Mouse (Mus musculus): ENCODE measurements at regions not wholly inside any gene's neighbourhood (a gene's known extent, or its start where the extent isn't known, plus 50 kb on each side); places are given as distances from the start of the nearest gene placed in this dataset.
"Not testable (repeated sequence)": the region's sequence is repeated elsewhere in the genome, so short reads cannot be mapped to it uniquely, and the experiment has no call there.

- no peak for DNase-seq (ENCODE audit: low read depth)
These were observed 89.0 kb downstream of the Akr1d1 start for GRCm38 (mm10) chr6:37618990-37619389.

DNA sequence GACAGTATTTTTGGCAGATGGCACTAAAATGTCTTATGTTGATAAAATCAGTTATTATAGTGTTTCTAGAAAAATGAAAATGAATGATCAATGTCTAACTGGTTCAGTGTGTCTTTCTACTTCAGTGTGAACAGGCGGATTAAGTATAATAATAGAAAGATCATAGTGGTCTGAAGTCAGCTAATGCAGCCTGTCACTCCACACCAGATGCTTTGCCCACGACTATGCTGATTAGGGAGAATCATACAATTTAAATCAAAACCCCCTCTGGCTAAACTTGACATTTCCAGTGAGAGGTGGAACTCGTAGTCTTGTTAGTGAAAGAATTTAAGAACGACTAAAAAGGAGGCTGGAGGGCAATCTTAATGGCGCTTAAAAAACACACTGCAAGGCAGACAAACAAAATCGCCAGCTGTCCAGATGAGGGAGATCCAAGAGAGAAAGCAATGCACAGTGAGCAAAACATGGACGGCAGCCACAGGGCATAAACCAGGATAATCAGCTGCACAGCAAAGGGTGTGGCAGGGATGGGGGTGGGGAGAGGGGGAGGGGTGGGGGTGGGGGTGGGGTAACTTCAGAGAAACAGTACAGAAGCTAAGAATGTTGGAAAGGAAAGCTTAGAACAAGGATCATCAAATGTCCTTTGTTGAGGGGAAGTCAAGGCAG lies 91.5 kb downstream of the Akr1d1 start:
- DNase-seq (ENCODE audit: low read depth) = no peak

DNA sequence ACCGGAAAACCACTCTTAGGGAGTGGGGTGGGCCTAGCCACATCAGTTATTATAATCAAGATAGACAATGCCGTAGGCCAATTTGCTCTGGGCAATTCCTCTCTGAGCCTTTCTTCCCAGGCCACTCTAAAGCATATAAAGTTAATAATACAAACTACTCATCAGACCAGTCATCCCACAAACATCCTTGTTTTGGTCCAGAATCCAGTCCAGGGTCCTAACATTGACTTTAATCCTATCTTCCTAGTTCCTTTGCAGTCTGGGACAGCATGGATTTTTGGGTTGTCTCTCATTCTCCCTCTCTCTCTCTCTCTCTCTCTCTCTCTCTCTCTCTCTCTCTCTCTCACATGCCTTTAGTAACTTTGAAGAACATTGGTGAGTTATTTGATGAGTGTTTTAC lies 92.3 kb downstream of the Akr1d1 start:
- DNase-seq (ENCODE audit: low read depth) = no peak

DNA sequence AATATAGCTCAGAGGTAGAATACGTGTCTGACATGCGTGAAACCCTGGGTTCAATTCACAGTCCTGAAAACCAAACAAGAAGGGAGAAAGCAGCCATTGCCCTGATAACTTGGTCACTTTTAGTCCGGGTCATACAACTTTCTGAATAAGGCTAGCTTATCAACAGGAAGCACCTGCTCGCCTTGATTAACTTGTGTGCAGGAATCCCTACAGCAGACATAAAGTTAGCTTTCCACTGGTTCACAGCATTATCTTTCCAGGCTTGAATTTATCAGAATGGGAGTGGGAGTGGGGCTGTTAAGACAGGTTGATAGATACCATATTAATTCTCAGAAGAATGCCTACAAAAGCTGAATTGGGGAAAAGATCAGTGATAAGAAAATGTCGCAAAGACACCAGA lies 97.2 kb downstream of the Akr1d1 start:
- DNase-seq (ENCODE audit: low read depth) = peak; percentile 86

- peak; percentile 39 for DNase-seq (ENCODE audit: low read depth)
These were observed 104.0 kb downstream of the Akr1d1 start for GRCm38 (mm10) chr6:37633948-37634347.

- no peak for DNase-seq (ENCODE audit: low read depth)
These were observed 112.1 kb downstream of the Akr1d1 start for GRCm38 (mm10) chr6:37642066-37642465.

- DNase-seq (ENCODE audit: low read depth) = no peak
These were observed 112.7 kb downstream of the Akr1d1 start for GRCm38 (mm10) chr6:37642701-37643121.

GRCm38 (mm10) chr6:37643176-37643575 lies 113.2 kb downstream of the Akr1d1 start:
- no peak for DNase-seq (ENCODE audit: low read depth)

DNA sequence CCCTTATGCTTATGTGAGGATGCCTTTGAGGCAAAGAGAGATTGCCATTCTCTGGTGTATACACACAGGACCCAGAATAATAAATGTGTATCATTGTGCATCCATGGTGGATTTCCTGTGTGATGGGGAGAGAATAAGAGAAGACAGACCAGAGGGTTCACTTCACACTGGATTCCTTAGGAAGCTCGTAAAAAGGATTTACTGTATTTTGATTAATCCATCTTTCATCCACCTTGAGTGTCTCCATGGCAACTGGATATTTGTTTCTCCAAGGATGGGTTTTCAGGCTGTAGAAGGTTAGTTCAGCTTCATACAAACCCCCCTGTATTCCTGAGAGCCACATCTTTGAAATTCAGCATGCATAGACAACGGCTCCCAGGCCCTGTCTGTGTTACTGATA lies 113.7 kb downstream of the Akr1d1 start:
- no peak for DNase-seq (ENCODE audit: low read depth)

- DNase-seq (ENCODE audit: low read depth) = no peak
These were observed 115.6 kb downstream of the Akr1d1 start for GRCm38 (mm10) chr6:37645551-37645950.

DNA sequence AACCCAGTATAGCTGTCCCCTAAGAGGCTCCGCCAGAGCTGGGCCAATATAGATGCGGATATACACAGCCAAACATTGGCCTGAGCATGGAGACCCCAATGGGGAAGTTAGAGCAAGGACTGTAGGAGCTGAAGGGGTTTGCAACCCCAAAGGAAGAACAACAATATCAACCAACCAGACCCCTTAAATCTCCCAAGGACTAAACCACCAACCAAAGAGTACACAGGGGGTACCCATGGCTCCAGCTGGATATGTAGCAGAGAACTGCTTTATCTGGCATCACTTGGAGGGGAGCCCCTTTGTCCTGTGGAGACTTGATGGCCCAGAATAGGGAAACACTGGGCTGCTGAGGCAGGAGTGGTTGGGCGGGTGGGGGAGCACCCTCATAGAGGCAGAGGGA lies 127.3 kb downstream of the Akr1d1 start:
- DNase-seq (ENCODE audit: low read depth) = not testable (repeated sequence)

- no peak for DNase-seq (ENCODE audit: low read depth)
These were observed 128.2 kb downstream of the Akr1d1 start for GRCm38 (mm10) chr6:37658021-37658650.

- no peak for DNase-seq (ENCODE audit: low read depth)
These were observed 132.8 kb downstream of the Akr1d1 start for GRCm38 (mm10) chr6:37662747-37663146.

- no peak for DNase-seq (ENCODE audit: low read depth)
These were observed 135.6 kb downstream of the Akr1d1 start for GRCm38 (mm10) chr6:37665576-37665975.

GRCm38 (mm10) chr6:37669407-37669806 lies 139.4 kb downstream of the Akr1d1 start:
- DNase-seq (ENCODE audit: low read depth) = no peak

DNA sequence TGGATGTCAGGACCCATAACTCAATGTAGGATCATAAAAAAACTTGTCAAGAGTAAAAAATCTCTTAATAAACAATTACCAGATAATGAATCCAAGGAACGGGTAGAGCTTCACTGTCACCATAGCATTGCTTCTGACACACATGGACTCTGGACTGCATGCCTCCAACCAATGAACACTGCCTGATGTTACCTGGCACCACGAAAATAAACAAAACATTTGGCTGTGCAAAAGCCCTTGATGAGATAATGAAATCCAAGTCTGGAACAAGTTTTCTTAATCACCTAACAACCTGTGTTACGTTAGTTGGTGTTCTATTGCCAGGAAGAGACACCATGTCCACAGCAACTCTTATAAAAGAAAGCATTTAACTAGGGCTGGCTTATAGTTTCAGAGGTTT lies 140.7 kb downstream of the Akr1d1 start:
- DNase-seq (ENCODE audit: low read depth) = no peak

DNA sequence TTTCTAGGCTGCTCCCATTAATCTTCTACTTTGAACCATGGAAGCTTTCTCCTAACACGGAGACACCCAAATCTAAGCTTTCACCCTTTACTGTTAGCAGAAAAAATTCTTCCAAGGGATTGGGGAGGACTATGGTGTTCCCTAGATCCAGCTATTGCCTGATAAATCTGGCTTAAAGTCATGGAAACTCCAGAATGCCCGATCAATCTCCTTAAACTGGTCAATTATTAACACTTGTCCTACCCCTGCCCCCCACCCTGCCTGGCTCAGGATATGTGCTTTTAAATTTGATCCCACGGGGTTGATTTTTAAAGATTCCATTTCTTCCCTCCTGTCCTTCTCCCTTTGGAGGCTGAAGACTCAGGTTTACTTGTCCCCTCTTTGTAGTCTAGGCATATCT lies 149.9 kb downstream of the Akr1d1 start:
- DNase-seq (ENCODE audit: low read depth) = no peak

DNA sequence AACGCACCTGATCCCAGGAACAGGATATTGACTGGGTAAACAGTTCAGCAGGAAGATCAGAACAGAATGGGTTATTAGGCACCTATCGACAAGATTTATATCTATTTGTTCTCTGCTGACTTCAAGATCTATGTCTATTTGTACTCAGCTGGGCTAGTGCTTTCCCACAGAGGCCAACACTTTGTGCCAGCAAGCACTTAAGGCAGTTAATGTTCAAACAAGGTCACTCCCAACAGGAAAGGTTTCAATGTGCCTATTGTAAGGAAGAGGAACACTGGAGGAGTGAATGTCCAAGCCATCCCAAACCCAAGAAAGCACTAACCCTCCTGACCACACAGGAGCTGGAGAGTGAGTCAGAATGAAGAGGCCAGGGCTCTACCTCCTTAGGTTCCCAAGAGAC lies 151.4 kb downstream of the Akr1d1 start:
- DNase-seq (ENCODE audit: low read depth) = not testable (repeated sequence)

GRCm38 (mm10) chr6:37686094-37686493 lies 156.1 kb downstream of the Akr1d1 start:
- DNase-seq (ENCODE audit: low read depth) = no peak

DNA sequence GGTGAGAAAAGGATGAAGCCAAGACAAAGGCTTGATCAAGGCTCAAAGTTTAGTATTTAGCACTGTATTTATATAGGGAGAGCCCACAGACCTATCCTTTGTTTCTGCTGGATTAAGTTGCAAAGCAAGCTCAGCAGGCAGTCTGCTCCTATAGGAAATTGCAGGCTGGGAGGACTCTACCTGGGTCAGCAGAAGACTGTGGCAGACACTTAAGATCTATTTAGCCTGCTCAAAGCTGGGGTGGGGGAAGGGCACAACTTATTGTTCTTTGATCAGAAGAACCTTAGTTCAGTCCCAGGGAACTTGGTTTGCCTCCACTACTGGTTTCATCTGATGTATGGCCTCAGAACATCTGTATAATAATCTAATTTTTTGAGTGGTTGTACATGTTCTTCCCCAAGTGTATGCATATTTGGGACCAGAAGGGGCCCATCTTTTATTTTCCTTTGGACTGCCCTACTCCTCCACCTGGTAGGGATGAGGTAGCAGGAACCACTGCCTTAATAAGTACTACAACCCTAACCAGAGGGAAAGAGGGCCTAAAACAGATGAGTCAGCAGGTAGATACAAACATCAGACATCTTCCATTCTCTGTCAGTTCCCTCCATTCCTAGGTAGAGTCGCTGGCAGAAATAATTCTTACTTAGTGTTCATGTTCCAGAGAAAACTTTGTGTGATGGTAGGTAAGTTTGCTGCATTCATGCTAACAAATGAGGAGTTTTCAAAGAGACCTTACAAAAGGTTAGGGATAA lies 159.1 kb downstream of the Akr1d1 start:
- no peak for DNase-seq (ENCODE audit: low read depth)

- DNase-seq (ENCODE audit: low read depth) = no peak
These were observed 159.7 kb downstream of the Akr1d1 start for GRCm38 (mm10) chr6:37689696-37690095.

GRCm38 (mm10) chr6:37691976-37692644 lies 162.1 kb downstream of the Akr1d1 start:
- DNase-seq (ENCODE audit: low read depth) = no peak

- DNase-seq (ENCODE audit: low read depth) = no peak
These were observed 162.8 kb downstream of the Akr1d1 start for GRCm38 (mm10) chr6:37692758-37693157.

All from 416B (cell line).